Mouse (Mus musculus) hindbrain, embryonic 12.5 days (tissue): ENCODE results near the gene Stk39. TPM values are rescaled to one million over a fixed set of nuclear protein-coding genes. Genes with fewer than 3 reads are reported as not detected.

Experiments
- ATAC-seq: fragments of 200-750 bp; cut with Nextera tagmentation; 2 replicates; pipeline ENCODE4 v1.8.0; 2017; ENCODE audit warnings: moderate TSS enrichment; ENCODE audit not compliant: low FRiP score
- H3K27ac ChIP-seq: fragments of 300-500 bp; sonication (generic); 2 replicates; pipeline ENCODE4 v1.5.1; 2016; ENCODE audit warnings: mild to moderate bottlenecking
- H3K27me3 ChIP-seq: fragments of 300-500 bp; sonication (generic); 2 replicates; pipeline ENCODE4 v1.6.1; 2016; ENCODE audit warnings: mild to moderate bottlenecking
- H3K36me3 ChIP-seq: fragments of 300-500 bp; sonication (generic); 2 replicates; pipeline ENCODE4 v1.6.1; 2016; ENCODE audit warnings: mild to moderate bottlenecking
- H3K4me1 ChIP-seq: fragments of 300-500 bp; sonication (generic); 2 replicates; pipeline ENCODE4 v1.6.1; 2016
- H3K4me2 ChIP-seq: fragments of 300-500 bp; sonication (generic); replicated peaks from 2 replicates; pipeline ENCODE4 v1.6.1; 2016; ENCODE audit warnings: mild to moderate bottlenecking
- H3K4me3 ChIP-seq: fragments of 300-500 bp; sonication (generic); 2 replicates; pipeline ENCODE4 v1.5.1; 2016; ENCODE audit warnings: mild to moderate bottlenecking
- H3K9ac ChIP-seq: fragments of 300-500 bp; sonication (generic); 2 replicates; pipeline ENCODE4 v1.6.1; 2016; ENCODE audit warnings: mild to moderate bottlenecking, moderate library complexity
- H3K9me3 ChIP-seq: fragments of 300-500 bp; sonication (generic); replicated peaks from 2 replicates; pipeline ENCODE4 v1.6.1; 2016; ENCODE audit warnings: mild to moderate bottlenecking
- WGBS: fragments of 180-500 bp; shearing (Covaris S2); methylation state at CpG from one replicate; pipeline ENCODE4 v1.1.7; 2016; 5-methylcytosine and 5-hydroxymethylcytosine counted together
- polyA plus RNA-seq: library from polyadenylated mRNA; unstranded; fragments of >200 nt; fragmentation: Nextera tagmentation; extraction: Ambion mirVana; gene quantifications from 2 replicates; pipeline ENCODE4 v1.2.1, GENCODE M21; 2016

The Stk39 gene
- polyA plus RNA-seq, 1 experiment from 2014 or later: 57.0 TPM

GRCm38 (mm10) chr2:68386313-68386863, 85.7 kb downstream of the Stk39 start:
- H3K27me3 ChIP-seq: no peaks in the 10 kb centered on the region
- H3K27ac ChIP-seq: no peak overlapping the region
- H3K9me3 ChIP-seq: no peaks in the 10 kb centered on the region
- no peak for ATAC-seq
- no peak overlapping the region for H3K4me3 ChIP-seq
- 44% methylated on average over 10 of the region's 10 CpGs for WGBS
- peaks cover 40% of the 10 kb centered on the region for H3K4me1 ChIP-seq
- no peak overlapping the region for H3K4me2 ChIP-seq
- no peak overlapping the region for H3K9ac ChIP-seq
- H3K36me3 ChIP-seq: 0 out of 2 replicates have a peak, but pooled peaks cover 2% of the 10 kb centered on the region

- Histone ChIP-seq H3K4me1 (peaks cover 45% of the 10 kb centered on the region), H3K27ac (no peak overlapping the region), H3K4me3 (no peak overlapping the region), H3K9me3 (no peaks in the 10 kb centered on the region), H3K9ac (no peak overlapping the region), H3K36me3 (0 out of 2 replicates have a peak, but pooled peaks cover 2% of the 10 kb centered on the region), H3K27me3 (no peaks in the 10 kb centered on the region), H3K4me2 (no peak overlapping the region)
- ATAC-seq: peak; percentile 52; the same call in 1 of the 2 replicates
- 70% methylated on average over 9 of the region's 9 CpGs for WGBS
These were observed 86.3 kb downstream of the Stk39 start for GRCm38 (mm10) chr2:68385654-68386312.

GRCm38 (mm10) chr2:68383964-68384363, 88.1 kb downstream of the Stk39 start:
- no peak overlapping the region for H3K4me3 ChIP-seq
- no peaks in the 10 kb centered on the region for H3K27me3 ChIP-seq
- no peak for ATAC-seq
- H3K36me3 ChIP-seq: no peaks in the 10 kb centered on the region
- no peak overlapping the region for H3K4me2 ChIP-seq
- no peak overlapping the region for H3K9ac ChIP-seq
- peaks cover 59% of the 10 kb centered on the region for H3K4me1 ChIP-seq
- H3K9me3 ChIP-seq: no peaks in the 10 kb centered on the region
- H3K27ac ChIP-seq: no peak overlapping the region
- 91% methylated on average over 4 of the region's 4 CpGs for WGBS

GRCm38 (mm10) chr2:68382394-68383059, 89.5 kb downstream of the Stk39 start:
- Histone ChIP-seq H3K4me2 (no peak overlapping the region), H3K27ac (no peak overlapping the region), H3K27me3 (no peaks in the 10 kb centered on the region), H3K36me3 (no peaks in the 10 kb centered on the region), H3K9me3 (no peaks in the 10 kb centered on the region), H3K4me1 (peaks cover 67% of the 10 kb centered on the region), H3K4me3 (no peak overlapping the region), H3K9ac (no peak overlapping the region)
- 58% methylated on average over 11 of the region's 11 CpGs for WGBS
- no peak for ATAC-seq

- Histone ChIP-seq H3K27me3 (no peaks in the 10 kb centered on the region), H3K9me3 (no peaks in the 10 kb centered on the region), H3K36me3 (no peaks in the 10 kb centered on the region), H3K27ac (no peak overlapping the region), H3K4me1 (peaks cover 67% of the 10 kb centered on the region), H3K4me2 (no peak overlapping the region), H3K9ac (no peak overlapping the region), H3K4me3 (no peak overlapping the region)
- WGBS: 68% methylated on average over 4 of the region's 4 CpGs
- no peak for ATAC-seq
These were observed 90.2 kb downstream of the Stk39 start for GRCm38 (mm10) chr2:68381881-68382280.

GRCm38 (mm10) chr2:68381205-68381604, 90.9 kb downstream of the Stk39 start:
- H3K4me1 ChIP-seq: peaks cover 60% of the 10 kb centered on the region
- no peak overlapping the region for H3K9ac ChIP-seq
- no peaks in the 10 kb centered on the region for H3K36me3 ChIP-seq
- ATAC-seq: no peak
- no peaks in the 10 kb centered on the region for H3K27me3 ChIP-seq
- 50% methylated on average over 6 of the region's 6 CpGs for WGBS
- H3K9me3 ChIP-seq: no peaks in the 10 kb centered on the region
- no peak overlapping the region for H3K27ac ChIP-seq
- no peak overlapping the region for H3K4me3 ChIP-seq
- H3K4me2 ChIP-seq: no peak overlapping the region

GRCm38 (mm10) chr2:68379631-68380030, 92.4 kb downstream of the Stk39 start:
- H3K4me2 ChIP-seq: no peak overlapping the region
- H3K4me1 ChIP-seq: peaks cover 53% of the 10 kb centered on the region

GRCm38 (mm10) chr2:68378319-68378718, 93.7 kb downstream of the Stk39 start:
- Histone ChIP-seq H3K27ac (peak overlapping the region; percentile 49; the same call in 1 of the 2 replicates), H3K27me3 (no peaks in the 10 kb centered on the region), H3K4me3 (no peak overlapping the region), H3K36me3 (no peaks in the 10 kb centered on the region), H3K9me3 (no peaks in the 10 kb centered on the region), H3K9ac (no peak overlapping the region), H3K4me2 (no peak overlapping the region), H3K4me1 (peaks cover 45% of the 10 kb centered on the region)
- 75% methylated on average over 8 of the region's 8 CpGs for WGBS
- no peak for ATAC-seq

More at GRCm38 (mm10) chr2:68379631-68380030, 92.4 kb downstream of the Stk39 start:
- WGBS: 35% methylated on average over 11 of the region's 11 CpGs
- Histone ChIP-seq H3K27ac (peak overlapping the region; percentile 49), H3K9me3 (no peaks in the 10 kb centered on the region), H3K4me3 (no peak overlapping the region), H3K27me3 (no peaks in the 10 kb centered on the region), H3K36me3 (no peaks in the 10 kb centered on the region), H3K9ac (no peak overlapping the region)
- 0 out of 2 replicates have a peak, but pooled peaks have one; percentile 18 for ATAC-seq

- Histone ChIP-seq H3K36me3 (no peaks in the 10 kb centered on the region), H3K4me3 (no peak overlapping the region), H3K4me2 (no peak overlapping the region), H3K9me3 (no peaks in the 10 kb centered on the region), H3K4me1 (peaks cover 35% of the 10 kb centered on the region), H3K27ac (no peak overlapping the region), H3K9ac (no peak overlapping the region), H3K27me3 (no peaks in the 10 kb centered on the region)
- 86% methylated on average over 6 of the region's 6 CpGs for WGBS
- ATAC-seq: no peak
These were observed 94.8 kb downstream of the Stk39 start for GRCm38 (mm10) chr2:68377251-68377681.

- H3K9ac ChIP-seq: no peak overlapping the region
- H3K36me3 ChIP-seq: no peaks in the 10 kb centered on the region
- H3K27me3 ChIP-seq: no peaks in the 10 kb centered on the region
- ATAC-seq: no peak
- peaks cover 29% of the 10 kb centered on the region for H3K4me1 ChIP-seq
- H3K4me3 ChIP-seq: no peak overlapping the region
- WGBS: 86% methylated on average over 12 of the region's 12 CpGs
- no peak overlapping the region for H3K27ac ChIP-seq
- H3K4me2 ChIP-seq: no peak overlapping the region
- no peaks in the 10 kb centered on the region for H3K9me3 ChIP-seq
These were observed 95.4 kb downstream of the Stk39 start for GRCm38 (mm10) chr2:68376660-68377059.

GRCm38 (mm10) chr2:68374202-68374601, 97.9 kb downstream of the Stk39 start:
- Histone ChIP-seq H3K4me2 (no peak overlapping the region), H3K9ac (no peak overlapping the region), H3K4me3 (no peak overlapping the region), H3K36me3 (no peaks in the 10 kb centered on the region), H3K27me3 (no peaks in the 10 kb centered on the region), H3K4me1 (peaks cover 21% of the 10 kb centered on the region), H3K27ac (no peak overlapping the region), H3K9me3 (no peaks in the 10 kb centered on the region)
- WGBS: 69% methylated on average over 7 of the region's 7 CpGs
- ATAC-seq: no peak

GRCm38 (mm10) chr2:68371912-68372311, 100.2 kb downstream of the Stk39 start:
- H3K4me3 ChIP-seq: no peak overlapping the region
- H3K9ac ChIP-seq: no peak overlapping the region
- 71% methylated on average over 6 of the region's 6 CpGs for WGBS
- H3K4me1 ChIP-seq: peaks cover 23% of the 10 kb centered on the region
- no peaks in the 10 kb centered on the region for H3K27me3 ChIP-seq
- H3K4me2 ChIP-seq: no peak overlapping the region
- H3K27ac ChIP-seq: no peak overlapping the region
- no peaks in the 10 kb centered on the region for H3K36me3 ChIP-seq
- no peaks in the 10 kb centered on the region for H3K9me3 ChIP-seq
- ATAC-seq: no peak
